Mouse (Mus musculus): ENCODE measurements at regions not wholly inside any gene's neighbourhood (a gene's known extent, or its start where the extent isn't known, plus 50 kb on each side); places are given as distances from the start of the nearest gene placed in this dataset.

DNA sequence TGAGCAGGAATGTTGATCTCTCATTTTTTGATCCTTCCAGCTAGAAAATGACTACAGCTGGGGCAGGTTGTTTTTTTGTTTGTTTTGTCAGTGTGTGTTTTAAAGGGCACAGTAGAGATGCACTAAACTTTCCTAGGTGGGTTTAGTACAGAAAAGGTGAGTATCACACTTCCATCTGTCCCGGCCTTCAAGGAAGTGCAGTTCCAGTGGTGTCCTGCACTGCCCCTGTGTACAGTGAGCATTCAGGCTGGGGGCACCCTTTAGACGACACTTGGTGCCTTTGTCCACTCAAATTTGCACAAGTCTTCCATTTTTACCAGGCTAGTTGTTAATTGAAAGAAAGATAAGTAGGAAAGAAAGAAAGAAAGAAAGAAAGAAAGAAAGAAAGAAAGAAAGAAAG, 218.8 kb upstream of the Trib2 start:
- in situ Hi-C loops (cut with MboI; ENCODE audit: low sequenced_read_pairs in 2 of 2, unreplicated experiment in 2 of 2): no loop called here
- Histone ChIP-seq H3K4me1 (ENCODE audit: control insufficient read depth in 2 of 2, insufficient read depth in 2 of 2, low read length in 2 of 2, poor library complexity in 1 of 2) (no peaks in the 10 kb centered on the region), H3K9ac (ENCODE audit: insufficient read depth, low read depth, low read length, poor library complexity, severe bottlenecking) (no peak overlapping the region), H3K4me3 (ENCODE audit: insufficient read depth in 1 of 2, low read depth in 1 of 2, low read length in 2 of 2, poor library complexity in 1 of 2, severe bottlenecking in 1 of 2) (no peak overlapping the region), H3K9me3 (ENCODE audit: control insufficient read depth, insufficient read depth, low read depth, low read length) (no peaks in the 10 kb centered on the region), H3K36me3 (ENCODE audit: control insufficient read depth, insufficient read depth, low read length, poor library complexity, severe bottlenecking) (no peaks in the 10 kb centered on the region), H3K27ac (ENCODE audit: insufficient read depth, low read depth, low read length, poor library complexity, severe bottlenecking) (no peak overlapping the region)
- no peak for DNase-seq (ENCODE audit: low read depth, low spot score)
- TF ChIP-seq CHD2 (IDR thresholded peaks at IDR 0.05; ENCODE audit: low read depth, low read length) (no peak), ZNF384 (IDR thresholded peaks at IDR 0.05; ENCODE audit: low read depth, low read length) (no peak), MAFK (IDR thresholded peaks at IDR 0.05; ENCODE audit: insufficient read depth, low read depth, low read length) (no peak), HCFC1 (IDR thresholded peaks at IDR 0.05; ENCODE audit: borderline replicate concordance, insufficient read depth, low read length) (no peak), ZC3H11A (IDR thresholded peaks at IDR 0.05; ENCODE audit: borderline replicate concordance, low read depth, low read length) (no peak)

GRCm38 (mm10) chr12:16034691-16035515, 218.2 kb upstream of the Trib2 start:
- in situ Hi-C loops (cut with MboI; ENCODE audit: low sequenced_read_pairs in 2 of 2, unreplicated experiment in 2 of 2): no loop called here
- TF ChIP-seq HCFC1 (IDR thresholded peaks at IDR 0.05; ENCODE audit: borderline replicate concordance, insufficient read depth, low read length): no peak
- TF ChIP-seq CHD2 (IDR thresholded peaks at IDR 0.05; ENCODE audit: low read depth, low read length): no peak
- no peak for TF ChIP-seq MAFK (IDR thresholded peaks at IDR 0.05; ENCODE audit: insufficient read depth, low read depth, low read length)
- no peak for TF ChIP-seq ZNF384 (IDR thresholded peaks at IDR 0.05; ENCODE audit: low read depth, low read length)
- no peak for TF ChIP-seq ZC3H11A (IDR thresholded peaks at IDR 0.05; ENCODE audit: borderline replicate concordance, low read depth, low read length)

GRCm38 (mm10) chr12:16026654-16027053, 209.9 kb upstream of the Trib2 start:
- no peaks in the 10 kb centered on the region for H3K9me3 ChIP-seq (ENCODE audit: control insufficient read depth, insufficient read depth, low read depth, low read length)
- DNase-seq (ENCODE audit: low read depth, low spot score): peak; percentile 43
- no peaks in the 10 kb centered on the region; a peak in 1 of 4 replicates for H3K4me1 ChIP-seq (ENCODE audit: control insufficient read depth in 2 of 2, insufficient read depth in 2 of 2, low read length in 2 of 2, poor library complexity in 1 of 2)
- no peak for TF ChIP-seq CHD2 (IDR thresholded peaks at IDR 0.05; ENCODE audit: low read depth, low read length)
- TF ChIP-seq MAFK (IDR thresholded peaks at IDR 0.05; ENCODE audit: insufficient read depth, low read depth, low read length): peak; percentile 16; the same call in 1 of the 2 replicates
- H3K36me3 ChIP-seq (ENCODE audit: control insufficient read depth, insufficient read depth, low read length, poor library complexity, severe bottlenecking): no peaks in the 10 kb centered on the region
- H3K9ac ChIP-seq (ENCODE audit: insufficient read depth, low read depth, low read length, poor library complexity, severe bottlenecking): no peak overlapping the region
- no peak overlapping the region for H3K4me3 ChIP-seq (ENCODE audit: insufficient read depth in 1 of 2, low read depth in 1 of 2, low read length in 2 of 2, poor library complexity in 1 of 2, severe bottlenecking in 1 of 2)
- in situ Hi-C loops (cut with MboI; ENCODE audit: low sequenced_read_pairs in 2 of 2, unreplicated experiment in 2 of 2): no loop called here
- H3K27ac ChIP-seq (ENCODE audit: insufficient read depth, low read depth, low read length, poor library complexity, severe bottlenecking): no peak overlapping the region

More at GRCm38 (mm10) chr12:16034691-16035515, 218.2 kb upstream of the Trib2 start:
- Histone ChIP-seq H3K36me3 (ENCODE audit: control insufficient read depth, insufficient read depth, low read length, poor library complexity, severe bottlenecking) (no peaks in the 10 kb centered on the region), H3K4me1 (ENCODE audit: control insufficient read depth in 2 of 2, insufficient read depth in 2 of 2, low read length in 2 of 2, poor library complexity in 1 of 2) (no peaks in the 10 kb centered on the region), H3K27ac (ENCODE audit: insufficient read depth, low read depth, low read length, poor library complexity, severe bottlenecking) (no peak overlapping the region), H3K9me3 (ENCODE audit: control insufficient read depth, insufficient read depth, low read depth, low read length) (no peaks in the 10 kb centered on the region), H3K4me3 (ENCODE audit: insufficient read depth in 1 of 2, low read depth in 1 of 2, low read length in 2 of 2, poor library complexity in 1 of 2, severe bottlenecking in 1 of 2) (no peak overlapping the region), H3K9ac (ENCODE audit: insufficient read depth, low read depth, low read length, poor library complexity, severe bottlenecking) (no peak overlapping the region)
- DNase-seq (ENCODE audit: low read depth, low spot score): no peak

GRCm38 (mm10) chr12:16023273-16023672, 206.6 kb upstream of the Trib2 start:
- Histone ChIP-seq H3K4me1 (ENCODE audit: control insufficient read depth in 2 of 2, insufficient read depth in 2 of 2, low read length in 2 of 2, poor library complexity in 1 of 2) (no peaks in the 10 kb centered on the region; a peak in 1 of 4 replicates), H3K36me3 (ENCODE audit: control insufficient read depth, insufficient read depth, low read length, poor library complexity, severe bottlenecking) (no peaks in the 10 kb centered on the region), H3K27ac (ENCODE audit: insufficient read depth, low read depth, low read length, poor library complexity, severe bottlenecking) (no peak overlapping the region), H3K9ac (ENCODE audit: insufficient read depth, low read depth, low read length, poor library complexity, severe bottlenecking) (no peak overlapping the region), H3K9me3 (ENCODE audit: control insufficient read depth, insufficient read depth, low read depth, low read length) (no peaks in the 10 kb centered on the region), H3K4me3 (ENCODE audit: insufficient read depth in 1 of 2, low read depth in 1 of 2, low read length in 2 of 2, poor library complexity in 1 of 2, severe bottlenecking in 1 of 2) (no peak overlapping the region)
- in situ Hi-C loops (cut with MboI; ENCODE audit: low sequenced_read_pairs in 2 of 2, unreplicated experiment in 2 of 2): no loop called here
- no peak for DNase-seq (ENCODE audit: low read depth, low spot score)
- TF ChIP-seq CHD2 (IDR thresholded peaks at IDR 0.05; ENCODE audit: low read depth, low read length) (no peak), HCFC1 (IDR thresholded peaks at IDR 0.05; ENCODE audit: borderline replicate concordance, insufficient read depth, low read length) (no peak), ZNF384 (IDR thresholded peaks at IDR 0.05; ENCODE audit: low read depth, low read length) (no peak), ZC3H11A (IDR thresholded peaks at IDR 0.05; ENCODE audit: borderline replicate concordance, low read depth, low read length) (no peak), MAFK (IDR thresholded peaks at IDR 0.05; ENCODE audit: insufficient read depth, low read depth, low read length) (no peak)

All from ES-E14 (cell line).